Mouse (Mus musculus): Measurements from ENCODE around the gene Zfp503. TPM values are rescaled to one million over a fixed set of nuclear protein-coding genes. Genes with fewer than 3 reads are reported as not detected.
A peak's percentile ranks its signal among the peaks of the same experiment; 100 is the strongest.

The Zfp503 gene
- polyA plus RNA-seq, 1 experiment from 2014 or later, result 8.0 TPM

DNA sequence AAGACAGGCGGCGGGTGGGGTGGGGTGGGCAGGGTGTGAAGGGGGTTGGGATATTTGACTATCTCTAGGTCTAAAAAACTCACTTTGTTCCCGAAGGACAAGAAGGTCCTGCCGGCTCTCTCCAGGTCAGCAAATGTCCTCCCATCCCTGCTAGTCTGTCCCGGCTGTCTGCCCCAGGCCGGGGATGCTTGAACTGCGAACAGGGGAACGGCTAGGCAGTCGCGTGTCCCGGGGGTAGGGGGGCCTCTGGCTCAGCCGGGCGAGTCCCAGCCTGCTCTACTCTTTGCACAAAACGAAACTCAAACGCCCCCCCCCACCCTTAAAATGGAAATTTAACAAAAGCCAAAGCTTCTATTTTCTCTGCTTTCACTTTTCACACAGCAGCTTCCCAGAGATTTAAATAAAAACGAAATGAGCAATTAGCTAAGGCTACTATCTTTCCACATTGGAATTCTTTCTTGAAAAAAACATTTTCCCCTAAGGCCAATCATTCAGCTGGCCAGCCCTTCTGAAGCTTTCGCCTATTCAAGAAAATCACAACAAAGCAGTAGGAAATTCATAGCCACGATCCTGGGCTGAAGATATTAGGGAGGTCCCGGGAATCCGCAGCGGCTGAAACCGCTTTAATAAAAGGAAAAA is 6.0 kb downstream of the Zfp503 start:
- no peaks in the 10 kb centered on the region for H3K9me3 ChIP-seq (ENCODE audit: control insufficient read depth, low read length)

DNA sequence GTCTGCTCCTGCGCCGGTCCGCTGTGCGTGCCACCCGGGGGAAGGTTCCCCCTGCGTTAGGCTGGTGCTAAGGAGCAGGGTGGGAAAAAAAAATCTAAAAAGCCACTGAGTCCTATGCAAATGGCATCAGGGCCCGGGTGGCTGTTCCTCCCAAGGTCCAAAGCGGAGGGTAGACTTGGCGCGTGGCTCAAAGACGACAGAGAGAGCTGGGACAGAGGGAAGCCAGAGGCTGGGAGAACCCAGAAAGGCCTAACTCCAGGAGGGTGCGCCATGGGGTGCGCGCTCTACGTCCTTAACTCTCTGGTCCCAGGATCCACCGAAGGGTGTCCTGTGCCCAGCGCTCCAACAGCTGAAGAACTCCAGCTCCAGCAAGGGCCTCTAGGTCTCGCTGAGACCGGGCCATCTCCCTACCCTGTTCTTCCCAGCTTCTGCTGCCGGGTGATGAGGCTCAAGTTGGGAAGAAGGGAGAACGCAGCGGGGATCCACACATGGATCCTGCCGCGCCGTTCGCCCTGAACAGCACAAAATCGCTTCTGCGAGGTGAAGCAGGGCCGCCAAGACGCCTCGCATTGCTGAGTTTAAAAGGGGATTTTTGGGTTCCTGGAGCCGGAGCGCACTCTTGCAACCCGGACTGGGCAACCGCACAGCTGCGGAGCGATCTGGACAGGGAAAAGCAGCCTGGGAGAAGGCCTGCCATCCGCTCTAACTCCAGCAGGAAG is 6.7 kb downstream of the Zfp503 start:
- WGBS, result 6% methylated on average over 37 of the region's 38 CpGs
- no peak for ATAC-seq
- H3K4me1 ChIP-seq (ENCODE audit: control insufficient read depth, insufficient read depth, low read depth, low read length), result peaks cover 27% of the 10 kb centered on the region

More for the DNA sequence above, 6.0 kb downstream of the Zfp503 start:
- Histone ChIP-seq H3K4me3 (ENCODE audit: low read length) (peak overlapping the region; percentile 37), H3K4me2 (ENCODE audit: low read length) (peak overlapping the region; percentile 65), H3K27me3 (replicated peaks; ENCODE audit: control insufficient read depth, insufficient read depth, low read length) (no peaks in the 10 kb centered on the region), H3K9ac (ENCODE audit: low read depth, low read length) (peak overlapping the region; percentile 56), H3K27ac (ENCODE audit: low read depth, low read length) (peak overlapping the region; percentile 71), H3K36me3 (ENCODE audit: control insufficient read depth, insufficient read depth, low read length) (no peaks in the 10 kb centered on the region), H3K4me1 (ENCODE audit: control insufficient read depth, insufficient read depth, low read depth, low read length) (peaks cover 27% of the 10 kb centered on the region)
- 3% methylated on average over 19 of the region's 22 CpGs for WGBS
- no peak for ATAC-seq

GRCm38 (mm10) chr14:21982096-21982591 is 7.3 kb downstream of the Zfp503 start:
- H3K4me2 ChIP-seq (ENCODE audit: low read length), result peak overlapping the region; percentile 65
- peak overlapping the region; percentile 71 for H3K27ac ChIP-seq (ENCODE audit: low read depth, low read length)
- H3K4me3 ChIP-seq (ENCODE audit: low read length), result peak overlapping the region; percentile 37
- H3K4me1 ChIP-seq (ENCODE audit: control insufficient read depth, insufficient read depth, low read depth, low read length), result peaks cover 27% of the 10 kb centered on the region
- WGBS, result 18% methylated on average over 14 of the region's 14 CpGs
- no peak for ATAC-seq
- no peaks in the 10 kb centered on the region for H3K9me3 ChIP-seq (ENCODE audit: control insufficient read depth, low read length)
- no peaks in the 10 kb centered on the region for H3K36me3 ChIP-seq (ENCODE audit: control insufficient read depth, insufficient read depth, low read length)
- peak overlapping the region; percentile 56 for H3K9ac ChIP-seq (ENCODE audit: low read depth, low read length)
- no peaks in the 10 kb centered on the region for H3K27me3 ChIP-seq (replicated peaks; ENCODE audit: control insufficient read depth, insufficient read depth, low read length)

More for the DNA sequence above, 6.7 kb downstream of the Zfp503 start:
- no peaks in the 10 kb centered on the region for H3K27me3 ChIP-seq (replicated peaks; ENCODE audit: control insufficient read depth, insufficient read depth, low read length)
- peak overlapping the region; percentile 71 for H3K27ac ChIP-seq (ENCODE audit: low read depth, low read length)
- H3K9ac ChIP-seq (ENCODE audit: low read depth, low read length), result peak overlapping the region; percentile 56
- peak overlapping the region; percentile 37 for H3K4me3 ChIP-seq (ENCODE audit: low read length)
- H3K4me2 ChIP-seq (ENCODE audit: low read length), result peak overlapping the region; percentile 65
- H3K9me3 ChIP-seq (ENCODE audit: control insufficient read depth, low read length), result no peaks in the 10 kb centered on the region
- no peaks in the 10 kb centered on the region for H3K36me3 ChIP-seq (ENCODE audit: control insufficient read depth, insufficient read depth, low read length)

GRCm38 (mm10) chr14:21981462-21981861 is 7.9 kb downstream of the Zfp503 start:
- Histone ChIP-seq H3K4me2 (ENCODE audit: low read length) (peak overlapping the region; percentile 47), H3K27me3 (replicated peaks; ENCODE audit: control insufficient read depth, insufficient read depth, low read length) (no peaks in the 10 kb centered on the region), H3K4me1 (ENCODE audit: control insufficient read depth, insufficient read depth, low read depth, low read length) (peaks cover 25% of the 10 kb centered on the region), H3K27ac (ENCODE audit: low read depth, low read length) (no peak overlapping the region), H3K4me3 (ENCODE audit: low read length) (peak overlapping the region; percentile 21), H3K9me3 (ENCODE audit: control insufficient read depth, low read length) (no peaks in the 10 kb centered on the region), H3K36me3 (ENCODE audit: control insufficient read depth, insufficient read depth, low read length) (no peaks in the 10 kb centered on the region), H3K9ac (ENCODE audit: low read depth, low read length) (no peak overlapping the region)
- ATAC-seq, result peak; percentile 78
- 2% methylated on average over 17 of the region's 22 CpGs for WGBS

- ATAC-seq, result peak; percentile 69
- 20% methylated on average over 4 of the region's 4 CpGs for WGBS
- no peak overlapping the region for H3K4me3 ChIP-seq (ENCODE audit: low read length)
- no peaks in the 10 kb centered on the region for H3K4me1 ChIP-seq (ENCODE audit: control insufficient read depth, insufficient read depth, low read depth, low read length)
- no peak overlapping the region for H3K4me2 ChIP-seq (ENCODE audit: low read length)
- no peaks in the 10 kb centered on the region for H3K27me3 ChIP-seq (replicated peaks; ENCODE audit: control insufficient read depth, insufficient read depth, low read length)
- no peak overlapping the region for H3K27ac ChIP-seq (ENCODE audit: low read depth, low read length)
- H3K9me3 ChIP-seq (ENCODE audit: control insufficient read depth, low read length), result no peaks in the 10 kb centered on the region
- H3K36me3 ChIP-seq (ENCODE audit: control insufficient read depth, insufficient read depth, low read length), result no peaks in the 10 kb centered on the region
- no peak overlapping the region for H3K9ac ChIP-seq (ENCODE audit: low read depth, low read length)
Measured at GRCm38 (mm10) chr14:21968978-21969377, 20.4 kb downstream of the Zfp503 start.

DNA sequence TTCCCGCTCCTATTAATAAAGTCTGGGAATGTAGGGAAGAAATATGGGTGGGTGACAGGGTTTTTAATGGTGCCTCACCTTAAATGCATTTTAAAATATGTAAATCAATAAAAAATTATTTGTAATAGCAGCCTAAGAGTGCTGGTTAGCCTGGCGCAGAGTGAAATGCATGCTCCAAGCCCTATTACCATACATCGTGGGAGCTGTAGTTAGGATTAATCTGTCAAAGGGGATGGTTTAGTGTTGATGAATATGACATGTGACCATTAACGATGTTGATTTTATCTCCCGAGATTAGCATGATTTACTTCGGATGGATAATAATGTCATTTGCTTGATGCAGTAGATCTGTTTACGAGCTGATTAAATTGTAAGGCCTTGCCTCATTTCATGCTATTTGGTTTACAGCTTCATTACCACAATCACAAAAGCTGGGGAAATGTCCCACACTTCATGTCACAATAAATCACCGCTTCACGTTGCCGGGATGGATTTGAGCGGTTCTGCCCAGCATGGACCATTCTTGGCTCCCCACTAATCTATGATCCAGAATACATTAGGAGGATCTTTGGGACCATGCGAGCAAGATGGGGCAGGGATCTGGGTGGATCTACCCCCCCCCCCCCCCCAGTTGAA is 21.9 kb downstream of the Zfp503 start:
- no peaks in the 10 kb centered on the region for H3K9me3 ChIP-seq (ENCODE audit: control insufficient read depth, low read length)
- no peaks in the 10 kb centered on the region for H3K4me1 ChIP-seq (ENCODE audit: control insufficient read depth, insufficient read depth, low read depth, low read length)
- 39% methylated on average over 12 of the region's 12 CpGs for WGBS
- H3K4me3 ChIP-seq (ENCODE audit: low read length), result no peak overlapping the region
- H3K27me3 ChIP-seq (replicated peaks; ENCODE audit: control insufficient read depth, insufficient read depth, low read length), result no peaks in the 10 kb centered on the region
- ATAC-seq, result 0 out of 2 replicates have a peak, but pooled peaks have one; percentile 55
- no peak overlapping the region for H3K27ac ChIP-seq (ENCODE audit: low read depth, low read length)
- no peaks in the 10 kb centered on the region for H3K36me3 ChIP-seq (ENCODE audit: control insufficient read depth, insufficient read depth, low read length)
- no peak overlapping the region for H3K9ac ChIP-seq (ENCODE audit: low read depth, low read length)
- H3K4me2 ChIP-seq (ENCODE audit: low read length), result no peak overlapping the region

DNA sequence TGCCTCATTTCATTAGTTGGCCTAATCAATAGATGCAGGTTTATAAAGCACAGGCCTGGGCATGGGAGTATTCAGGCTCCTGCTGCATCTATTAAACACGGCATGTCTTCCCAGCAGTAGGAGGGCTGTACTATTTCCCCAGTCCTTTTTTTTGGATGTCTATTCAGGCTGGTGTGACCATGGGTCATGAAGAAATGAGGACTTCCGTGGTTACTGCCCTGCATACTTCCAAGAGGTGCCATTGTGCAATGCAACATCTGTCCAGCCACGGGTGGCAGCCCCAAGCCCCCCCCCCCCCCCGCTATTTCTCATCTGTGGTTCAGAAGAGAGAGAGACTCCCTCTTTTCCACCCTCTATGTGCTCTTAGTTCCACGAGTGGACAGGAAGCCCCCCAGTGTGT is 23.1 kb downstream of the Zfp503 start:
- H3K4me3 ChIP-seq (ENCODE audit: low read length), result no peak overlapping the region
- WGBS, result 42% methylated on average over 5 of the region's 5 CpGs
- no peaks in the 10 kb centered on the region for H3K4me1 ChIP-seq (ENCODE audit: control insufficient read depth, insufficient read depth, low read depth, low read length)
- no peak for ATAC-seq
- no peaks in the 10 kb centered on the region for H3K27me3 ChIP-seq (replicated peaks; ENCODE audit: control insufficient read depth, insufficient read depth, low read length)
- H3K27ac ChIP-seq (ENCODE audit: low read depth, low read length), result no peak overlapping the region
- no peaks in the 10 kb centered on the region for H3K36me3 ChIP-seq (ENCODE audit: control insufficient read depth, insufficient read depth, low read length)
- H3K9me3 ChIP-seq (ENCODE audit: control insufficient read depth, low read length), result no peaks in the 10 kb centered on the region
- H3K4me2 ChIP-seq (ENCODE audit: low read length), result no peak overlapping the region
- H3K9ac ChIP-seq (ENCODE audit: low read depth, low read length), result no peak overlapping the region

DNA sequence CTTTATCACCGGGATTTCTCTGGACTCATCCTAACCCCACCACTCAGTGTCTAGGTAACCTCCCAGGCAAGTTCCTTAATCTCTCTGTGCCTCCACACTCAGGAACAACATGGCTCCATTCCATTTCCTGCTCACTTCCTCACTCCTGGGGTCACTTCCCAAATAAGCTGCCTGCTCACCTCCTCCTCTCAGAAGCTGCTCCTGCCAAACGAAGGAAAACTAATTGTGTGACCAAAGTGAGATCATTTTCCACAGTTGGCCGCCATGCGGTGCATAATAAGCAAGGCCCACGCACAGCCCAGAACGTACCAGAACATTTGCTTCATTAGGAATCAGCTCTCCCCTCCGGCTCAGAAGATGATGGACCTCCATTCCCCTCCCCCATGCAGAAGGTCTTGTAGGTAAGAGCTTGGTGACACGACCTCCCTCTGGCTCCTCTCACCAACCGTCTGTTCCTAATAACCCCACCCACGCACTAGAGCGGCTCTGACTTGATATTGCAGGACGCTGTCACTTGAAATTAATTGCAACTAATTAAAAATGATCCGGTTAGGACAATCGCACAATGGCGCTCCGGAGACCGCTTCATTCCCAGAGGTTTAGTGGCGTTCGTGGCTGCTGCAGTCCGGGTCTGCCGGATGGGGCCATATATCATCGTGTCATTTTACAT is 26.9 kb downstream of the Zfp503 start:
- Histone ChIP-seq H3K36me3 (ENCODE audit: control insufficient read depth, insufficient read depth, low read length) (no peaks in the 10 kb centered on the region), H3K27me3 (replicated peaks; ENCODE audit: control insufficient read depth, insufficient read depth, low read length) (no peaks in the 10 kb centered on the region), H3K4me3 (ENCODE audit: low read length) (no peak overlapping the region), H3K4me2 (ENCODE audit: low read length) (peak overlapping the region; percentile 40), H3K9me3 (ENCODE audit: control insufficient read depth, low read length) (no peaks in the 10 kb centered on the region), H3K4me1 (ENCODE audit: control insufficient read depth, insufficient read depth, low read depth, low read length) (no peaks in the 10 kb centered on the region), H3K27ac (ENCODE audit: low read depth, low read length) (no peak overlapping the region), H3K9ac (ENCODE audit: low read depth, low read length) (no peak overlapping the region)
- WGBS, result 38% methylated on average over 22 of the region's 22 CpGs
- ATAC-seq, result peak; percentile 40; the same call in 1 of the 2 replicates
